Mouse (Mus musculus) G1E (cell line): ENCODE results near the gene Thrsp. TPM values are rescaled to one million over a fixed set of nuclear protein-coding genes. Genes with fewer than 3 reads are reported as not detected.

ENCODE experiments used
- ATAC-seq: 2 replicates; pipeline ENCODE4 v1.8.0; 2016; ENCODE audit warnings: mild to moderate bottlenecking; ENCODE audit not compliant: insufficient number of reproducible peaks, poor library complexity, low FRiP score, severe bottlenecking; ENCODE audit errors: extremely low read depth
- DNase-seq: peaks from one replicate; pipeline ENCODE4 v3.0.0; 2012; ENCODE audit warnings: low spot score
- H3K27me3 ChIP-seq: 2 replicates; pipeline ENCODE4 v1.6.1; 2012; ENCODE audit warnings: mild to moderate bottlenecking, low read length, inconsistent platforms; ENCODE audit not compliant: insufficient read depth
- H3K36me3 ChIP-seq: replicated peaks from 2 replicates; pipeline ENCODE3; 2012; ENCODE audit warnings: mild to moderate bottlenecking, inconsistent platforms
- H3K4me1 ChIP-seq: 2 replicates; pipeline ENCODE4 v1.6.1; 2012; ENCODE audit warnings: low read depth, low read length, inconsistent platforms, mixed read lengths; ENCODE audit not compliant: insufficient read depth
- H3K4me3 ChIP-seq: 2 replicates; pipeline ENCODE4 v1.5.1; 2012; ENCODE audit warnings: low read depth, mild to moderate bottlenecking, inconsistent platforms, low read length, moderate library complexity, mixed read lengths
- H3K9me3 ChIP-seq: replicated peaks from 2 replicates; pipeline ENCODE4 v1.6.1; 2012; ENCODE audit warnings: inconsistent platforms
- CTCF ChIP-seq: IDR thresholded peaks from 2 replicates; pipeline ENCODE4 v1.5.1; 2012; ENCODE audit warnings: low read depth, low read length, inconsistent platforms, mixed read lengths
- GATA1 ChIP-seq: IDR thresholded peaks from 2 replicates; pipeline ENCODE4 v1.6.1; 2012; ENCODE audit warnings: borderline replicate concordance, low read length, inconsistent platforms, mixed read lengths
- GATA2 ChIP-seq: IDR thresholded peaks from 2 replicates; pipeline ENCODE4 v1.6.1; 2012; ENCODE audit warnings: low read depth, low read length, inconsistent platforms, borderline replicate concordance
- POLR2AphosphoS5 ChIP-seq: IDR thresholded peaks from 2 replicates; pipeline ENCODE4 v1.6.1; 2012; ENCODE audit warnings: low read depth, low read length, inconsistent platforms; ENCODE audit not compliant: insufficient replicate concordance
- TAL1 ChIP-seq: conservative IDR thresholded peaks from 2 replicates; pipeline ENCODE4 v1.6.1; 2012; ENCODE audit warnings: low read depth, low read length, inconsistent platforms, mixed read lengths
- polyA plus RNA-seq: library from polyadenylated mRNA; stranded (reverse); fragments of >175 nt; gene quantifications from 2 replicates; pipeline ENCODE4 v1.2.3, GENCODE M21; 2012
- total RNA-seq, 2 experiments: library from RNA; stranded (forward) in 1 of 2; stranded (reverse) in 1 of 2; fragments of 200-1000 nt in 1 of 2; fragments of >200 nt in 1 of 2; fragmentation: Nextera tagmentation in 1 of 2; gene quantifications; 2 replicates each; pipeline ENCODE4 v1.2.3; 2014 to 2017

The Thrsp gene
- total and polyA plus RNA-seq, 3 experiments, result 0.05 TPM; not detected in 2

GRCm38 (mm10) chr7:97419163-97419562, 1.6 kb upstream of the Thrsp start:
- TF ChIP-seq CTCF (no peak), TAL1 (no peak), GATA2 (no peak), GATA1 (no peak), POLR2AphosphoS5 (no peak)
- no peaks in the 10 kb centered on the region for H3K9me3 ChIP-seq
- ATAC-seq, result no peak

DNA sequence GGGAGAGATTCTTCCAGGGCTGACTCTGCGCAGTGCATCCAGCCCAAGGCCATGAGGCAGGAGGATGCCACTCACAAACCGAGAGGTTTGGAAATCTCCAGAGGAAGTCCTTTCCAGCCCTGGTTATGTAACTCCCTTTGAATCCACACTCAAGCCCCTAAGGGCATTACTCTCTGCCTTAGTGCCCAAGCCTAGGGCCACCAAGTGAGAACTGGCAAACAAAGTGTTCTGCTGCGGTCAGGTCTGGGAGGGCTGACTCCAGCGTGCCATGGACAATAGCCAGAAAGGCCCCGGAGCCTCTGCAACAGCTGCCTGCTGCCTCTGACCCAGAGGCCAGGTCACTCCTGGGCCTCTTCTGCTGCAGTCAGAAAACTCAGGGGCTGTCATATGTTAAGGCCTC, 1.2 kb upstream of the Thrsp start:
- TF ChIP-seq CTCF (no peak), POLR2AphosphoS5 (no peak), GATA1 (no peak), TAL1 (no peak), GATA2 (no peak)
- Histone ChIP-seq H3K4me1 (peaks cover 11% of the 10 kb centered on the region; the same call in 1 of the 2 replicates), H3K36me3 (no peaks in the 10 kb centered on the region), H3K9me3 (no peaks in the 10 kb centered on the region), H3K27me3 (peaks cover 34% of the 10 kb centered on the region), H3K4me3 (no peak overlapping the region)
- DNase-seq (no peak), ATAC-seq (no peak)

More at GRCm38 (mm10) chr7:97419163-97419562, 1.6 kb upstream of the Thrsp start:
- Histone ChIP-seq H3K4me3 (no peak overlapping the region), H3K4me1 (peaks cover 7% of the 10 kb centered on the region; the same call in 1 of the 2 replicates), H3K36me3 (no peaks in the 10 kb centered on the region), H3K27me3 (peaks cover 35% of the 10 kb centered on the region)
- DNase-seq, result no peak

DNA sequence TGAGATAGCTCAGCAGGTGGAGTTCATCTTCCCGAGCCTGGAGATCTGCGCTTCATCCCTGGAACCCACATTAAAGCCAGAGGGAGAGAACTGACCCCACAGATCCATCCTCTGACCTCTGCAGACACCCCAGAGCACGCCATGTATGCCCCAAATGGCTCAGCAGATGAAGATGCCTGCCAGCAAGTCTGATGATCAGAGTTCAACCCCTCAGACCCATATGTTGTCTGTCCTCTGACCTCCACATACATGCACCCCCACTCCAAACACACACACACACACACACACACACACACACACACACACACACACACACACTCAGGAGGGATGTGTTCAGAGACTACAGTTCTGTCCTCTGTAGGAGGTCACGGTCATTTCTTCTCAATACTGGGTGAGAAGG, 1.1 kb downstream of the Thrsp start:
- no peak for DNase-seq

GRCm38 (mm10) chr7:97414915-97415687, 2.4 kb downstream of the Thrsp start:
- DNase-seq (no peak), ATAC-seq (no peak)
- Histone ChIP-seq H3K36me3 (peaks cover 29% of the 10 kb centered on the region), H3K4me1 (peaks cover 11% of the 10 kb centered on the region; the same call in 1 of the 2 replicates), H3K9me3 (peaks cover 3% of the 10 kb centered on the region), H3K4me3 (no peak overlapping the region), H3K27me3 (peaks cover 16% of the 10 kb centered on the region)
- TF ChIP-seq CTCF, result no peak
- TF ChIP-seq TAL1, result no peak
- TF ChIP-seq GATA1, result no peak
- TF ChIP-seq GATA2, result no peak
- TF ChIP-seq POLR2AphosphoS5, result no peak

More for the DNA sequence above, 1.1 kb downstream of the Thrsp start:
- peaks cover 11% of the 10 kb centered on the region; the same call in 1 of the 2 replicates for H3K4me1 ChIP-seq
- TF ChIP-seq POLR2AphosphoS5 (no peak), CTCF (no peak)
- no peak overlapping the region for H3K4me3 ChIP-seq
- peaks cover 15% of the 10 kb centered on the region for H3K36me3 ChIP-seq
- H3K27me3 ChIP-seq, result peaks cover 18% of the 10 kb centered on the region
- ATAC-seq, result no peak
- H3K9me3 ChIP-seq, result no peaks in the 10 kb centered on the region

- H3K36me3 ChIP-seq, result peaks cover 36% of the 10 kb centered on the region
- no peak overlapping the region for H3K4me3 ChIP-seq
- H3K9me3 ChIP-seq, result peaks cover 3% of the 10 kb centered on the region
- ATAC-seq (no peak), DNase-seq (no peak)
- peaks cover 11% of the 10 kb centered on the region; the same call in 1 of the 2 replicates for H3K4me1 ChIP-seq
- no peak for TF ChIP-seq GATA2
- no peak for TF ChIP-seq CTCF
- no peak for TF ChIP-seq POLR2AphosphoS5
- TF ChIP-seq GATA1, result no peak
- no peak for TF ChIP-seq TAL1
- peaks cover 16% of the 10 kb centered on the region for H3K27me3 ChIP-seq
Measured at GRCm38 (mm10) chr7:97414426-97414825, 3.1 kb downstream of the Thrsp start.

DNA sequence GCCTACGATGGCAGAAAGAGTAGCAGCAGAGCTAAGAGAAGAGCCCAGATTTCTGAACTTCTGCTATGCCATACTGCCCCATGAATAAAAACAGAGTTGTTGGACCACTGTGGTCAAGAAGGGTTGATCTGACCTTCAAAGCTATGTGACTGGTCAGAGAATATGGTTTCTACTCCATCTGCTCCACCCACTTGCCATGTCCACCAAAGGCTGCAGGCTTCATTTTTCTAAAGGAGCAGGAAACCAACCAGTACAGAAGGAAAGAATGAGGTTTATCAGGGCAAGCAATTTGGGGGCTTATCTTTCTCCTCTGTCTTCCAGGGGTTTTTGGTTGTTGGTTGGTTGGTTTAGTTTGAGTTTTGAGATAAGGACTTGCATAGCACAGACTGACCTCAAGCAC, 3.5 kb downstream of the Thrsp start:
- H3K4me3 ChIP-seq, result no peak overlapping the region
- peaks cover 3% of the 10 kb centered on the region for H3K9me3 ChIP-seq
- TF ChIP-seq GATA2 (no peak), CTCF (no peak), POLR2AphosphoS5 (no peak), GATA1 (no peak), TAL1 (no peak)
- ATAC-seq (no peak), DNase-seq (no peak)
- peaks cover 13% of the 10 kb centered on the region for H3K27me3 ChIP-seq
- H3K4me1 ChIP-seq, result peaks cover 11% of the 10 kb centered on the region; the same call in 1 of the 2 replicates
- H3K36me3 ChIP-seq, result peaks cover 40% of the 10 kb centered on the region
